Mouse (Mus musculus) central nervous system, embryonic 18 days (tissue): ENCODE data around the gene Clic1. TPM values are rescaled to one million over a fixed set of nuclear protein-coding genes. Genes with fewer than 3 reads are reported as not detected.

Source experiments
- polyA plus RNA-seq: library from polyadenylated mRNA; depleted of rRNA; stranded (reverse); fragments of >200 nt; gene quantifications from 2 replicates; pipeline ENCODE4 v1.2.3, GENCODE M21; 2012; rRNA removed

The Clic1 gene
- polyA plus RNA-seq, 1 experiment, result 47.6 TPM

Other genes starting within 250 kb of the Clic1 start
- 0.08 TPM in 1 of 2 replicates, not detected in the other for gene Cyp21a1, start 245.4 kb upstream of the Clic1 start, polyA plus RNA-seq
- gene Stk19, start 213.0 kb upstream of the Clic1 start, polyA plus RNA-seq, result 75.7 and 76.3 TPM in 2 replicates
- gene Dxo, start 212.9 kb upstream of the Clic1 start, polyA plus RNA-seq, result 61.1 and 67.6 TPM in 2 replicates
- gene Skiv2l, start 199.8 kb upstream of the Clic1 start, polyA plus RNA-seq, result 89.7 and 90.9 TPM in 2 replicates
- gene Nelfe, start 199.6 kb upstream of the Clic1 start, polyA plus RNA-seq, result 50.7 and 54.7 TPM in 2 replicates
- gene Cfb, start 187.4 kb upstream of the Clic1 start, polyA plus RNA-seq, result 0.29 and 2.0 TPM in 2 replicates
- 73.3 and 74.1 TPM in 2 replicates for gene Zbtb12, start 170.5 kb upstream of the Clic1 start, polyA plus RNA-seq
- 0.29 TPM in 1 of 2 replicates, not detected in the other for gene Gm20547, start 167.9 kb upstream of the Clic1 start, polyA plus RNA-seq
- gene C2, start 151.7 kb upstream of the Clic1 start, polyA plus RNA-seq, result 2.4 and 3.2 TPM in 2 replicates
- gene Ehmt2, start 151.5 kb upstream of the Clic1 start, polyA plus RNA-seq, result 311 and 328 TPM in 2 replicates
- 0.04 and 0.06 TPM in 2 replicates for gene Slc44a4, start 135.5 kb upstream of the Clic1 start, polyA plus RNA-seq
- 30.5 and 30.9 TPM in 2 replicates for gene Neu1, start 118.7 kb upstream of the Clic1 start, polyA plus RNA-seq
- 8.8 and 9.7 TPM in 2 replicates for gene Hspa1b, start 90.7 kb upstream of the Clic1 start, polyA plus RNA-seq
- gene Gm20481, start 80.1 kb upstream of the Clic1 start, polyA plus RNA-seq, result not detected in 2 replicates
- gene Hspa1a, start 77.8 kb upstream of the Clic1 start, polyA plus RNA-seq, result 13.2 and 13.5 TPM in 2 replicates
- 0.62 and 0.90 TPM in 2 replicates for gene Hspa1l, start 77.3 kb upstream of the Clic1 start, polyA plus RNA-seq
- gene Lsm2, start 68.1 kb upstream of the Clic1 start, polyA plus RNA-seq, result 93.6 and 101 TPM in 2 replicates
- 78.1 and 85.3 TPM in 2 replicates for gene Vars, start 49.0 kb upstream of the Clic1 start, polyA plus RNA-seq
- 0.48 TPM in 2 replicates for gene Vwa7, start 33.4 kb upstream of the Clic1 start, polyA plus RNA-seq
- 2.1 and 2.3 TPM in 2 replicates for gene Sapcd1, start 21.9 kb upstream of the Clic1 start, polyA plus RNA-seq
- 2.7 and 3.0 TPM in 2 replicates for gene Msh5, start 3.2 kb upstream of the Clic1 start, polyA plus RNA-seq
- gene Ddah2, start 9.1 kb downstream of the Clic1 start, polyA plus RNA-seq, result 243 and 254 TPM in 2 replicates
- gene Ly6g6c, start 15.4 kb downstream of the Clic1 start, polyA plus RNA-seq, result 2.1 TPM in 1 of 2 replicates, not detected in the other
- gene Mpig6b, start 16.2 kb downstream of the Clic1 start, polyA plus RNA-seq, result 0.03 and 0.10 TPM in 2 replicates
- gene Ly6g6e, start 26.9 kb downstream of the Clic1 start, polyA plus RNA-seq, result 6.6 and 10.1 TPM in 2 replicates
- 1.3 and 1.6 TPM in 2 replicates for gene Ly6g6d, start 28.1 kb downstream of the Clic1 start, polyA plus RNA-seq
- gene Ly6g6f, start 35.6 kb downstream of the Clic1 start, polyA plus RNA-seq, result 0.09 and 0.19 TPM in 2 replicates
- gene Abhd16a, start 39.3 kb downstream of the Clic1 start, polyA plus RNA-seq, result 110 and 114 TPM in 2 replicates
- not detected in 2 replicates for gene Ly6g5c, start 58.3 kb downstream of the Clic1 start, polyA plus RNA-seq
- gene Ly6g5b, start 65.5 kb downstream of the Clic1 start, polyA plus RNA-seq, result 2.3 TPM in 2 replicates
- gene Gpank1, start 71.5 kb downstream of the Clic1 start, polyA plus RNA-seq, result 17.4 and 18.3 TPM in 2 replicates
- gene Csnk2b, start 72.1 kb downstream of the Clic1 start, polyA plus RNA-seq, result 170 and 198 TPM in 2 replicates
- gene D17H6S53E, start 76.4 kb downstream of the Clic1 start, polyA plus RNA-seq, result 5.2 and 5.6 TPM in 2 replicates
- gene Apom, start 82.1 kb downstream of the Clic1 start, polyA plus RNA-seq, result 0.65 and 0.84 TPM in 2 replicates
- gene Bag6, start 85.2 kb downstream of the Clic1 start, polyA plus RNA-seq, result 237 and 290 TPM in 2 replicates
- gene Prrc2a, start 114.9 kb downstream of the Clic1 start, polyA plus RNA-seq, result 228 and 250 TPM in 2 replicates
- gene Aif1, start 126.1 kb downstream of the Clic1 start, polyA plus RNA-seq, result 3.7 and 3.9 TPM in 2 replicates
- 15.7 and 18.5 TPM in 2 replicates for gene Lst1, start 138.5 kb downstream of the Clic1 start, polyA plus RNA-seq
- gene Ltb, start 144.5 kb downstream of the Clic1 start, polyA plus RNA-seq, result 0.76 and 0.84 TPM in 2 replicates
- 0.05 TPM in 2 replicates for gene Tnf, start 152.0 kb downstream of the Clic1 start, polyA plus RNA-seq
- gene Lta, start 155.4 kb downstream of the Clic1 start, polyA plus RNA-seq, result 0.57 and 0.62 TPM in 2 replicates
- not detected in 2 replicates for gene Gm16181, start 170.9 kb downstream of the Clic1 start, polyA plus RNA-seq
- 147 and 148 TPM in 2 replicates for gene Atp6v1g2, start 183.7 kb downstream of the Clic1 start, polyA plus RNA-seq
- gene Nfkbil1, start 185.8 kb downstream of the Clic1 start, polyA plus RNA-seq, result 14.3 and 14.8 TPM in 2 replicates
- 727 and 778 TPM in 2 replicates for gene Ddx39b, start 191.8 kb downstream of the Clic1 start, polyA plus RNA-seq
- gene H2-D1, start 212.8 kb downstream of the Clic1 start, polyA plus RNA-seq, result 60.4 and 60.8 TPM in 2 replicates